Mouse (Mus musculus) CH12.LX (cell line): ENCODE measurements around the gene Tbc1d2.

Experiments
- CTCF ChIP-seq, 2 experiments: IDR thresholded peaks in 1 of 2; conservative IDR thresholded peaks in 1 of 2; 2 replicates each; pipeline ENCODE4 v1.5.1; 2011 to 2012; ENCODE audit warnings: low read depth in 2 of 2, low read length in 2 of 2, improper control_type of control experiment in 1 of 2, inconsistent platforms in 1 of 2, mild to moderate bottlenecking in 1 of 2, moderate library complexity in 1 of 2
- JUN ChIP-seq: IDR thresholded peaks from 2 replicates; pipeline ENCODE4 v1.6.1; 2011; ENCODE audit warnings: low read depth, mild to moderate bottlenecking, low read length, improper control_type of control experiment, moderate library complexity; ENCODE audit not compliant: insufficient read depth
- KAT2A ChIP-seq: IDR thresholded peaks from 2 replicates; pipeline ENCODE4 v1.6.1; 2012; ENCODE audit warnings: low read length, improper control_type of control experiment, inconsistent platforms; ENCODE audit not compliant: insufficient replicate concordance
- MEF2A ChIP-seq: IDR thresholded peaks from 2 replicates; pipeline ENCODE4 v1.6.1; 2014; ENCODE audit warnings: low read depth, mild to moderate bottlenecking, inconsistent platforms, low read length, improper control_type of control experiment, borderline replicate concordance
- NELFE ChIP-seq: IDR thresholded peaks from 2 replicates; pipeline ENCODE4 v1.6.1; 2011; ENCODE audit warnings: low read depth, low read length, improper control_type of control experiment
- POLR2A ChIP-seq: IDR thresholded peaks from 2 replicates; pipeline ENCODE4 v1.6.1; 2011; ENCODE audit warnings: low read depth, mild to moderate bottlenecking, improper control_type of control experiment, low read length
- RAD21 ChIP-seq: IDR thresholded peaks from 2 replicates; pipeline ENCODE4 v1.6.1; 2011; ENCODE audit warnings: low read depth, mild to moderate bottlenecking, low read length, improper control_type of control experiment, moderate library complexity
- SMC3 ChIP-seq: IDR thresholded peaks from 2 replicates; pipeline ENCODE4 v1.6.1; 2011; ENCODE audit warnings: low read depth, low read length, improper control_type of control experiment
- USF1 ChIP-seq: IDR thresholded peaks from 2 replicates; pipeline ENCODE4 v1.6.1; 2014; ENCODE audit warnings: low read depth, mild to moderate bottlenecking, inconsistent platforms, low read length, improper control_type of control experiment

DNA sequence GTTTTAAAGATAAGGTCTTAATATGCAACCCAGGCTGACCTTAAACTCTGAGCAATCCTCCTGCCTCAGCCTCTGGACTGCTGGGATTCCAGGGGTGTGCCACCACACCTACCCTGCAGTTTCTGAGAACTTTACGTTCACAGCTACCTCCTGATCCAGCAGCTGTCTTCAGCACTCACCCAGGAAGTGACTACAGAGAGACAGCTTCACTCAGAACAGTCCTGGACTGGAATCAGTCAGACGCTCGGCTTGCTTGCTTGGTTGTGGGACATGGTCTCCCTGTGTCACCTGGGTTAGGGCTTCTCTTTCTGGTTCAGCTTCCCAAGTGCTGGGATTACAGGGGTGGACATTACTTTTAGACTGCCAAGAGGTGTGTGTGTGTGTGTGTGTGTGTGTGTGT, 93.1 kb downstream of the Tbc1d2 start:
- TF ChIP-seq POLR2A, result no peak
- TF ChIP-seq CTCF (conservative IDR thresholded peaks at IDR 0.05 in 1 of 2, IDR thresholded peaks at IDR 0.05 in 1 of 2; ENCODE audit: low read depth in 2 of 2, low read length in 2 of 2), result no peak
- TF ChIP-seq SMC3, result no peak
- no peak for TF ChIP-seq JUN
- no peak for TF ChIP-seq KAT2A
- TF ChIP-seq USF1, result no peak
- TF ChIP-seq MEF2A, result no peak
- no peak for TF ChIP-seq NELFE
- no peak for TF ChIP-seq RAD21
